Mouse (Mus musculus): Measurements from ENCODE around the gene Ptcra. TPM values are rescaled to one million over a fixed set of nuclear protein-coding genes. Genes with fewer than 3 reads are reported as not detected.

Gene Ptcra
- not detected for polyA plus RNA-seq (2017; shearing (Covaris generic))

GRCm38 (mm10) chr17:46763544-46763943 is at the start of gene Ptcra:
TSS of gene Ptcra (minus strand) at chr17:46763712.

GRCm38 (mm10) chr17:46782341-46783221 is 19.1 kb upstream of the Ptcra start, which contains the start of gene Rpl7l1:
TSS of gene Rpl7l1 (minus strand) at chr17:46782672.

GRCm38 (mm10) chr17:46772404-46773277 is 9.1 kb upstream of the Ptcra start, which contains the start of gene 2310039H08Rik:
TSS of gene 2310039H08Rik (plus strand) at chr17:46772635.

GRCm38 (mm10) chr17:46751794-46752556 is 11.5 kb downstream of the Ptcra start, which contains the start of gene Cnpy3:
TSS of gene Cnpy3 (minus strand) at chr17:46752214.

GRCm38 (mm10) chr17:46728904-46729318 is 34.6 kb downstream of the Ptcra start, which contains the start of gene Gnmt:
TSS of gene Gnmt (minus strand) at chr17:46729168.

GRCm38 (mm10) chr17:46710959-46711597 is 52.4 kb downstream of the Ptcra start, which contains the start of gene Pex6:
TSS of gene Pex6 (plus strand) at chr17:46711463.

Other genes with a start within 250 kb of the Ptcra start
- gene Cul9, start 217.3 kb downstream of the Ptcra start, polyA plus RNA-seq (2017; shearing (Covaris generic)), result 9.0 TPM
- gene Srf, start 207.5 kb downstream of the Ptcra start, polyA plus RNA-seq (2017; shearing (Covaris generic)), result 33.1 TPM
- not detected for gene Ptk7, start 134.2 kb downstream of the Ptcra start, polyA plus RNA-seq (2017; shearing (Covaris generic))
- gene Klc4, start 117.7 kb downstream of the Ptcra start, polyA plus RNA-seq (2017; shearing (Covaris generic)), result 21.3 TPM
- 44.7 TPM for gene Mrpl2, start 117.5 kb downstream of the Ptcra start, polyA plus RNA-seq (2017; shearing (Covaris generic))
- gene Cul7, start 113.4 kb downstream of the Ptcra start, polyA plus RNA-seq (2017; shearing (Covaris generic)), result 4.3 TPM
- gene Rrp36, start 89.4 kb downstream of the Ptcra start, polyA plus RNA-seq (2017; shearing (Covaris generic)), result 39.7 TPM
- 64.7 TPM for gene Mea1, start 84.9 kb downstream of the Ptcra start, polyA plus RNA-seq (2017; shearing (Covaris generic))
- 105 TPM for gene Klhdc3, start 82.8 kb downstream of the Ptcra start, polyA plus RNA-seq (2017; shearing (Covaris generic))
- 65.1 TPM for gene Ppp2r5d, start 58.6 kb downstream of the Ptcra start, polyA plus RNA-seq (2017; shearing (Covaris generic))
- 33.2 TPM for gene Pex6, start 52.2 kb downstream of the Ptcra start, polyA plus RNA-seq (2017; shearing (Covaris generic))
- gene Gnmt, start 34.5 kb downstream of the Ptcra start, polyA plus RNA-seq (2017; shearing (Covaris generic)), result 0.66 TPM
- gene Cnpy3, start 11.5 kb downstream of the Ptcra start, polyA plus RNA-seq (2017; shearing (Covaris generic)), result 44.5 TPM
- gene 2310039H08Rik, start 8.9 kb upstream of the Ptcra start, polyA plus RNA-seq (2017; shearing (Covaris generic)), result 30.2 TPM
- 69.8 TPM for gene Rpl7l1, start 19.0 kb upstream of the Ptcra start, polyA plus RNA-seq (2017; shearing (Covaris generic))
- 24.5 TPM for gene Bicral, start 94.8 kb upstream of the Ptcra start, polyA plus RNA-seq (2017; shearing (Covaris generic))
- 30.5 TPM for gene Tbcc, start 127.0 kb upstream of the Ptcra start, polyA plus RNA-seq (2017; shearing (Covaris generic))
- gene Prph2, start 146.7 kb upstream of the Ptcra start, polyA plus RNA-seq (2017; shearing (Covaris generic)), result not detected
- 74.8 TPM for gene Ubr2, start 246.8 kb upstream of the Ptcra start, polyA plus RNA-seq (2017; shearing (Covaris generic))